Mouse (Mus musculus) C2C12 (cell line): ENCODE measurements at regions not wholly inside any gene's neighbourhood (a gene's known extent, or its start where the extent isn't known, plus 50 kb on each side); places are given as distances from the start of the nearest gene placed in this dataset.

Experiments
- CTCF ChIP-seq: IDR thresholded peaks from one replicate; pipeline ENCODE4 v1.5.1; 2011; ENCODE audit not compliant: control insufficient read depth, insufficient read depth, insufficient read length
- MYOD1 ChIP-seq: IDR thresholded peaks from one replicate; pipeline ENCODE4 v1.6.1; 2011; ENCODE audit warnings: low read depth; ENCODE audit not compliant: control insufficient read depth, insufficient read length
- USF1 ChIP-seq: IDR thresholded peaks from one replicate; pipeline ENCODE4 v1.6.1; 2011; ENCODE audit warnings: low read depth, mild to moderate bottlenecking, control low read depth, moderate library complexity

GRCm38 (mm10) chr15:42333642-42334041 lies 2199.5 kb downstream of the 9330182O14Rik start:
- TF ChIP-seq CTCF (no peak), MYOD1 (no peak), USF1 (no peak)
